Mouse (Mus musculus): Measurements from ENCODE around the gene Ppp1r10.
"Not testable (repeated sequence)": the region's sequence is repeated elsewhere in the genome, so short reads cannot be mapped to it uniquely, and the experiment has no call there.

GRCm38 (mm10) chr17:35950946-35951345, 34.7 kb downstream of the Ppp1r10 start:
- TF ChIP-seq CTCF (IDR thresholded peaks at IDR 0.05; ENCODE audit: borderline replicate concordance, insufficient read depth, low read depth, low read length); POLR2A (IDR thresholded peaks at IDR 0.05; ENCODE audit: borderline replicate concordance, insufficient read depth, low read length): not testable (repeated sequence)
